Mouse (Mus musculus): ENCODE measurements at regions not wholly inside any gene's neighbourhood (a gene's known extent, or its start where the extent isn't known, plus 50 kb on each side); places are given as distances from the start of the nearest gene placed in this dataset.
A peak's percentile ranks its signal among the peaks of the same experiment; 100 is the strongest.

GRCm38 (mm10) chr12:12746852-12747454 lies 194.8 kb downstream of the Mycn start:
- 60% methylated on average over 4 of the region's 4 CpGs for WGBS
- ATAC-seq (ENCODE audit: insufficient number of reproducible peaks, low FRiP score, low TSS enrichment, low read depth), result no peak
- no peak overlapping the region for H3K27ac ChIP-seq (replicated peaks; ENCODE audit: low read depth, low read length)

DNA sequence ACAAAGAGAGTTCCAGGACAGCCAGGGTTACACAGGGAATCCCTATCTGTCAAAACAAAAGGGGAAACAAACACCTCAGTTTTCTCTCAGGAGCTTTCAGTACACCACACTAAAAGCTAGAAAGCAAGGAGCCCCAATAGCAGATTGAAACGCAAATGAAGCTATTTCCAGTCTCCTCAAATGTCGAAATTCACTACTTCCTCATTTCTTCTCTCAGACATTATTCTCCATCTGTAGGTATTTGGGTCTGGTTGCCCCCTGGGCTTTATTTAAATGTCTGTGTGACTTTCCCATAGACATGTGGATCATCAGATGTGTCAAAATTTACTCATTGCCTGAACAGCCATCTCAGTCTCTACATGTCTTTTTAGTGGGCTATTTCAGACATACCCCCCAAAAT lies 197.2 kb downstream of the Mycn start:
- no peak overlapping the region for H3K4me3 ChIP-seq (ENCODE audit: low read depth, low read length)

More at GRCm38 (mm10) chr12:12746852-12747454, 194.8 kb downstream of the Mycn start:
- H3K4me2 ChIP-seq (ENCODE audit: low read depth, severe bottlenecking), result no peak overlapping the region
- no peaks in the 10 kb centered on the region for H3K27me3 ChIP-seq (ENCODE audit: control insufficient read depth, insufficient read depth, low read length)
- no peak overlapping the region for H3K9ac ChIP-seq (ENCODE audit: low read length)
- DNase-seq (ENCODE audit: low spot score), result no peak
- no peaks in the 10 kb centered on the region for H3K36me3 ChIP-seq (ENCODE audit: control insufficient read depth, insufficient read depth, low read length)
- H3K9me3 ChIP-seq (ENCODE audit: control insufficient read depth, low read length), result no peaks in the 10 kb centered on the region
- H3K4me3 ChIP-seq (ENCODE audit: low read depth, low read length), result no peak overlapping the region
- no peaks in the 10 kb centered on the region for H3K4me1 ChIP-seq (ENCODE audit: control insufficient read depth, insufficient read depth, low read length)

DNA sequence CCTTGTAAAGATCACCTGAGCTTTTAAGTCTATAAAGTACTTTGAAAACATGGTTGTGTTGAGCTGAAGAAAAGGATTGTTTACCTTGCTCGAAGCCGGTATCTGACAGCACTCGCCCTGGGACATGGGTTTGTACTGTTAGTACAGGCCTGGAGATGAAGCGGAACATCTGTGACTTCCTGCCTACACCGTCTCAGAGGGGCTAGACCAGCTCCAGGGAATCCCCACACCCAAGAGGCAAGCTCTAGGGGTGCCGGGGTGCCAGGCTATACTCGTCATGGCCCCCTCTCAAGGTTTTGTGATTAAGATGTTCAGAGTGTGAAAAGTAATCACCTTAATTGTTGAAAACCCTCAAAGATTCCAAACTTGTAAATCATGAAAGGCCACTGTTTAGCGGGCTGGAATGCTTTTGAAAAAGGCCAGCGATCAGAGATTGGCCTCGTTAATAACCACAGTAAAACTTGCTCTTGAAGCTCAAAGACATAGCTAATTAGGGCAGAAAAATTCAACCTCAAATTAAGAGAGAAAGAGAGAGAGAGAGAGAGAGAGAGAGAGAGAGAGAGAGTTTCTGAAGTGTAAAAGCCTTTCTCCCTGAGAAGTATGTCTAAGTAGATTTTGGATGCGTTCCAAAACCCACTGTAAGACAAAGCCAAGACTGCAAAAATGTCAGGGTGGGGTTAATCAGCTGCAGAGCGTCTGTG lies 202.9 kb downstream of the Mycn start:
- H3K4me3 ChIP-seq (ENCODE audit: low read depth, low read length), result no peak overlapping the region
- H3K9ac ChIP-seq (ENCODE audit: low read length), result no peak overlapping the region
- no peaks in the 10 kb centered on the region for H3K27me3 ChIP-seq (ENCODE audit: control insufficient read depth, insufficient read depth, low read length)
- ATAC-seq (ENCODE audit: insufficient number of reproducible peaks, low FRiP score, low TSS enrichment, low read depth), result no peak
- no peaks in the 10 kb centered on the region for H3K9me3 ChIP-seq (ENCODE audit: control insufficient read depth, low read length)
- peaks cover 12% of the 10 kb centered on the region for H3K4me1 ChIP-seq (ENCODE audit: control insufficient read depth, insufficient read depth, low read length)
- H3K36me3 ChIP-seq (ENCODE audit: control insufficient read depth, insufficient read depth, low read length), result no peaks in the 10 kb centered on the region
- no peak overlapping the region for H3K4me2 ChIP-seq (ENCODE audit: low read depth, severe bottlenecking)
- no peak overlapping the region for H3K27ac ChIP-seq (replicated peaks; ENCODE audit: low read depth, low read length)
- 20% methylated on average over 12 of the region's 12 CpGs for WGBS
- peak; percentile 42 for DNase-seq (ENCODE audit: low spot score)

More for the DNA sequence above, 197.2 kb downstream of the Mycn start:
- H3K36me3 ChIP-seq (ENCODE audit: control insufficient read depth, insufficient read depth, low read length), result no peaks in the 10 kb centered on the region
- peaks cover 2% of the 10 kb centered on the region for H3K4me1 ChIP-seq (ENCODE audit: control insufficient read depth, insufficient read depth, low read length)
- H3K27me3 ChIP-seq (ENCODE audit: control insufficient read depth, insufficient read depth, low read length), result no peaks in the 10 kb centered on the region
- no peaks in the 10 kb centered on the region for H3K9me3 ChIP-seq (ENCODE audit: control insufficient read depth, low read length)
- H3K9ac ChIP-seq (ENCODE audit: low read length), result no peak overlapping the region
- no peak overlapping the region for H3K27ac ChIP-seq (replicated peaks; ENCODE audit: low read depth, low read length)
- DNase-seq (ENCODE audit: low spot score), result no peak
- no peak for ATAC-seq (ENCODE audit: insufficient number of reproducible peaks, low FRiP score, low TSS enrichment, low read depth)
- WGBS, result 76% methylated on average over 2 of the region's 2 CpGs
- no peak overlapping the region for H3K4me2 ChIP-seq (ENCODE audit: low read depth, severe bottlenecking)

- peaks cover 3% of the 10 kb centered on the region; the same call in 1 of the 2 replicates for H3K4me1 ChIP-seq (ENCODE audit: control insufficient read depth, insufficient read depth, low read length)
- no peak overlapping the region for H3K4me3 ChIP-seq (ENCODE audit: low read depth, low read length)
- 9% methylated on average over 9 of the region's 9 CpGs for WGBS
- no peaks in the 10 kb centered on the region for H3K27me3 ChIP-seq (ENCODE audit: control insufficient read depth, insufficient read depth, low read length)
- DNase-seq (ENCODE audit: low spot score) (no peak), ATAC-seq (ENCODE audit: insufficient number of reproducible peaks, low FRiP score, low TSS enrichment, low read depth) (no peak)
- no peak overlapping the region for H3K9ac ChIP-seq (ENCODE audit: low read length)
- H3K4me2 ChIP-seq (ENCODE audit: low read depth, severe bottlenecking), result no peak overlapping the region
- H3K27ac ChIP-seq (replicated peaks; ENCODE audit: low read depth, low read length), result no peak overlapping the region
- no peaks in the 10 kb centered on the region for H3K9me3 ChIP-seq (ENCODE audit: control insufficient read depth, low read length)
- H3K36me3 ChIP-seq (ENCODE audit: control insufficient read depth, insufficient read depth, low read length), result no peaks in the 10 kb centered on the region
Measured at GRCm38 (mm10) chr12:12725797-12726196, 215.9 kb downstream of the Mycn start.

- no peak overlapping the region for H3K4me2 ChIP-seq (ENCODE audit: low read depth, severe bottlenecking)
- whole genome bisulfite sequencing, result 13% methylated on average over 13 of the region's 13 CpGs
- no peaks in the 10 kb centered on the region for H3K9me3 ChIP-seq (ENCODE audit: control insufficient read depth, low read length)
- no peaks in the 10 kb centered on the region for H3K36me3 ChIP-seq (ENCODE audit: control insufficient read depth, insufficient read depth, low read length)
- H3K27me3 ChIP-seq (ENCODE audit: control insufficient read depth, insufficient read depth, low read length), result no peaks in the 10 kb centered on the region
- H3K4me3 ChIP-seq (ENCODE audit: low read depth, low read length), result no peak overlapping the region
- H3K27ac ChIP-seq (replicated peaks; ENCODE audit: low read depth, low read length), result no peak overlapping the region
- ATAC-seq (ENCODE audit: insufficient number of reproducible peaks, low FRiP score, low TSS enrichment, low read depth) (no peak), DNase-seq (ENCODE audit: low spot score) (peak; percentile 58)
- H3K9ac ChIP-seq (ENCODE audit: low read length), result no peak overlapping the region
- H3K4me1 ChIP-seq (ENCODE audit: control insufficient read depth, insufficient read depth, low read length), result peaks cover 3% of the 10 kb centered on the region; the same call in 1 of the 2 replicates
Measured at GRCm38 (mm10) chr12:12725075-12725474, 216.6 kb downstream of the Mycn start.

GRCm38 (mm10) chr12:12723724-12724487 lies 217.8 kb downstream of the Mycn start:
- no peaks in the 10 kb centered on the region for H3K9me3 ChIP-seq (ENCODE audit: control insufficient read depth, low read length)
- H3K4me2 ChIP-seq (ENCODE audit: low read depth, severe bottlenecking), result no peak overlapping the region
- H3K27me3 ChIP-seq (ENCODE audit: control insufficient read depth, insufficient read depth, low read length), result no peaks in the 10 kb centered on the region
- DNase-seq (ENCODE audit: low spot score) (no peak), ATAC-seq (ENCODE audit: insufficient number of reproducible peaks, low FRiP score, low TSS enrichment, low read depth) (no peak; the same call in 1 of the 2 replicates)
- 0 out of 2 replicates have a peak overlapping the region, but pooled peaks have one; percentile 14 for H3K9ac ChIP-seq (ENCODE audit: low read length)
- no peak overlapping the region for H3K27ac ChIP-seq (replicated peaks; ENCODE audit: low read depth, low read length)
- H3K36me3 ChIP-seq (ENCODE audit: control insufficient read depth, insufficient read depth, low read length), result no peaks in the 10 kb centered on the region
- no peak overlapping the region for H3K4me3 ChIP-seq (ENCODE audit: low read depth, low read length)
- H3K4me1 ChIP-seq (ENCODE audit: control insufficient read depth, insufficient read depth, low read length), result peaks cover 3% of the 10 kb centered on the region; the same call in 1 of the 2 replicates
- 81% methylated on average over 12 of the region's 12 CpGs for whole genome bisulfite sequencing

- Histone ChIP-seq H3K9me3 (ENCODE audit: control insufficient read depth, low read length) (no peaks in the 10 kb centered on the region), H3K4me1 (ENCODE audit: control insufficient read depth, insufficient read depth, low read length) (peaks cover 3% of the 10 kb centered on the region; the same call in 1 of the 2 replicates), H3K27me3 (ENCODE audit: control insufficient read depth, insufficient read depth, low read length) (no peaks in the 10 kb centered on the region), H3K4me3 (ENCODE audit: low read depth, low read length) (no peak overlapping the region), H3K27ac (replicated peaks; ENCODE audit: low read depth, low read length) (no peak overlapping the region), H3K9ac (ENCODE audit: low read length) (no peak overlapping the region), H3K4me2 (ENCODE audit: low read depth, severe bottlenecking) (no peak overlapping the region), H3K36me3 (ENCODE audit: control insufficient read depth, insufficient read depth, low read length) (no peaks in the 10 kb centered on the region)
- WGBS, result 85% methylated on average over 20 of the region's 20 CpGs
- DNase-seq (ENCODE audit: low spot score), result no peak
- no peak for ATAC-seq (ENCODE audit: insufficient number of reproducible peaks, low FRiP score, low TSS enrichment, low read depth)
Measured at GRCm38 (mm10) chr12:12722982-12723661, 218.6 kb downstream of the Mycn start.

- 97% methylated on average over 9 of the region's 9 CpGs for WGBS
- Histone ChIP-seq H3K27me3 (ENCODE audit: control insufficient read depth, insufficient read depth, low read length) (no peaks in the 10 kb centered on the region), H3K27ac (replicated peaks; ENCODE audit: low read depth, low read length) (no peak overlapping the region), H3K9ac (ENCODE audit: low read length) (no peak overlapping the region), H3K9me3 (ENCODE audit: control insufficient read depth, low read length) (no peaks in the 10 kb centered on the region), H3K4me2 (ENCODE audit: low read depth, severe bottlenecking) (no peak overlapping the region), H3K36me3 (ENCODE audit: control insufficient read depth, insufficient read depth, low read length) (no peaks in the 10 kb centered on the region), H3K4me1 (ENCODE audit: control insufficient read depth, insufficient read depth, low read length) (no peaks in the 10 kb centered on the region), H3K4me3 (ENCODE audit: low read depth, low read length) (no peak overlapping the region)
- ATAC-seq (ENCODE audit: insufficient number of reproducible peaks, low FRiP score, low TSS enrichment, low read depth) (no peak), DNase-seq (ENCODE audit: low spot score) (no peak)
Measured at GRCm38 (mm10) chr12:12716691-12717090, 225.0 kb downstream of the Mycn start.

All from limb, embryonic 11.5 days (tissue).